Mouse (Mus musculus): ENCODE data around the gene Trmt112. TPM values are rescaled to one million over a fixed set of nuclear protein-coding genes. Genes with fewer than 3 reads are reported as not detected.
"Not testable (repeated sequence)": the region's sequence is repeated elsewhere in the genome, so short reads cannot be mapped to it uniquely, and the experiment has no call there.

The Trmt112 gene
- polyA plus RNA-seq, 1 experiment from 2014 or later = 141 TPM

GRCm38 (mm10) chr19:6876799-6877198 lies 32.7 kb upstream of the Trmt112 start:
- Histone ChIP-seq H3K4me3 (ENCODE audit: low read length) (no peak overlapping the region), H3K36me3 (ENCODE audit: insufficient read depth, low read length) (no peaks in the 10 kb centered on the region), H3K9ac (replicated peaks; ENCODE audit: low read length) (no peak overlapping the region), H3K4me1 (ENCODE audit: insufficient read depth, low read length) (peaks cover 2% of the 10 kb centered on the region; the same call in 1 of the 2 replicates), H3K4me2 (replicated peaks; ENCODE audit: low read depth, low read length) (no peak overlapping the region), H3K27ac (ENCODE audit: low read length) (no peak overlapping the region), H3K27me3 (ENCODE audit: insufficient read depth, low read length) (no peaks in the 10 kb centered on the region), H3K9me3 (ENCODE audit: low read length) (peaks cover 8% of the 10 kb centered on the region)
- no peak for ATAC-seq (ENCODE audit: low FRiP score, low TSS enrichment)

GRCm38 (mm10) chr19:6877965-6878364 lies 31.5 kb upstream of the Trmt112 start:
- no peak overlapping the region for H3K4me2 ChIP-seq (replicated peaks; ENCODE audit: low read depth, low read length)
- H3K4me3 ChIP-seq (ENCODE audit: low read length) = no peak overlapping the region
- no peak overlapping the region for H3K9ac ChIP-seq (replicated peaks; ENCODE audit: low read length)
- H3K27ac ChIP-seq (ENCODE audit: low read length) = no peak overlapping the region
- H3K9me3 ChIP-seq (ENCODE audit: low read length) = peaks cover 8% of the 10 kb centered on the region
- H3K36me3 ChIP-seq (ENCODE audit: insufficient read depth, low read length) = no peaks in the 10 kb centered on the region
- H3K27me3 ChIP-seq (ENCODE audit: insufficient read depth, low read length) = no peaks in the 10 kb centered on the region
- 79% methylated on average over 4 of the region's 4 CpGs for WGBS
- H3K4me1 ChIP-seq (ENCODE audit: insufficient read depth, low read length) = no peaks in the 10 kb centered on the region
- ATAC-seq (ENCODE audit: low FRiP score, low TSS enrichment) = no peak

DNA sequence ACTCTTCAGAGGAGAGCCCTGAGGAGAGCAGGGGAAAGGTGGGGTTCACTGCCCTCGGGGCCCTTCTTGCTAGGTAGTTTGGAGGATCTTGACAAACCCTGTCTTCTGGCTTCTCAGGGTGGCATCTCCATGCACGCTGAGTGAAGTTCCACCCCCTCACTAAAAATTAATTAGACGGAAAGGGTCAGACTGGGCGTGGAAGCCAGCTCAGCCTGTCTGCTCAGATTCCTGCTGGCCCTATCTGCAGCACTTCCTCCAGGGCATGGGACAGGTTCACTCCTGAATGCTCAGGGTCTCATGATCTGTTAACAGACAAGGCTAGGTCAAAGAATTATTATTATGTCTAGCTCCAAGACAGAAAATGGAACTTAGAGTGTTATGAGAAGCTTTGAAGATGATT lies 17.0 kb upstream of the Trmt112 start:
- ATAC-seq (ENCODE audit: low FRiP score, low TSS enrichment) = no peak
- Histone ChIP-seq H3K27ac (ENCODE audit: low read length) (no peak overlapping the region), H3K9me3 (ENCODE audit: low read length) (peaks cover 8% of the 10 kb centered on the region; the same call in 1 of the 2 replicates), H3K27me3 (ENCODE audit: insufficient read depth, low read length) (no peaks in the 10 kb centered on the region), H3K4me1 (ENCODE audit: insufficient read depth, low read length) (0 out of 2 replicates have a peak, but pooled peaks cover 3% of the 10 kb centered on the region), H3K9ac (replicated peaks; ENCODE audit: low read length) (no peak overlapping the region), H3K4me3 (ENCODE audit: low read length) (no peak overlapping the region), H3K36me3 (ENCODE audit: insufficient read depth, low read length) (no peaks in the 10 kb centered on the region), H3K4me2 (replicated peaks; ENCODE audit: low read depth, low read length) (no peak overlapping the region)
- WGBS = 25% methylated on average over 4 of the region's 4 CpGs

GRCm38 (mm10) chr19:6893731-6894451 lies 15.6 kb upstream of the Trmt112 start:
- no peaks in the 10 kb centered on the region for H3K27me3 ChIP-seq (ENCODE audit: insufficient read depth, low read length)
- H3K36me3 ChIP-seq (ENCODE audit: insufficient read depth, low read length) = no peaks in the 10 kb centered on the region
- H3K9me3 ChIP-seq (ENCODE audit: low read length) = peaks cover 8% of the 10 kb centered on the region; the same call in 1 of the 2 replicates
- 95% methylated on average over 14 of the region's 14 CpGs for WGBS
- H3K27ac ChIP-seq (ENCODE audit: low read length) = no peak overlapping the region
- 0 out of 2 replicates have a peak, but pooled peaks cover 3% of the 10 kb centered on the region for H3K4me1 ChIP-seq (ENCODE audit: insufficient read depth, low read length)
- no peak overlapping the region for H3K9ac ChIP-seq (replicated peaks; ENCODE audit: low read length)
- H3K4me3 ChIP-seq (ENCODE audit: low read length) = no peak overlapping the region
- no peak for ATAC-seq (ENCODE audit: low FRiP score, low TSS enrichment)
- no peak overlapping the region for H3K4me2 ChIP-seq (replicated peaks; ENCODE audit: low read depth, low read length)

DNA sequence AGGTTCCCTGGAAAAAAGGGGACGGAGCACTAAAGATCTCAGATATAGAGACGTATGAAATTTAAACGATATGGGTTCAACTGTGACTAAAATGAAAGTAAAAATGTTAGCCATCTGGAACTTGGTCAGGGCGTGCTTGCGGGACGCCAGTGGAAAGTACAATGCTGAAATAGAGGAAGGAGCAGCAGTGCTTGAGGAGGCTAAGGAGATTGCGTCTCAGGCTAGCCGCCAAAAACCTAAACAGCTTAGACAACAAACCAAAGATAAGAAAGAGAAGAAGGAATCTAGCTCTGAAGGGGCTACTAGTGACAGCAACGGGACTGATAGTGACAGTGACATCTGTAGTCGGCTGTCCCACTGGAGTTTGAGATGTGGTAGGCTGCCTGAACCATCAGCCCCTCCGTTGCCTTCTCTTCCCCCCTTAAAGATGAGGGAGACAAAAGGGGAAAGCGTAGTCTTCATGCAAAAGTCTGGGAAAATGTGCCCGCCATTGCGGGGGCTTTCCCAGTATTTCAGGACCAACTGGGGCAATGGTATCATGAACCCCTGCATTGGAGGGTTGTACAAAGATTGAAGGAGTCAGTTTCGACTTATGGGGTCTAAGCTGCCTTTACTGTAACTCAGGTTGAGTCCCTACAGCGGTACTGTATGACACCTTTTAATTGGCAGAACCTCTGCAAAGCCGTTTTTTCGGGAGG lies 13.7 kb upstream of the Trmt112 start:
- H3K27me3 ChIP-seq (ENCODE audit: insufficient read depth, low read length); ATAC-seq (ENCODE audit: low FRiP score, low TSS enrichment); H3K4me1 ChIP-seq (ENCODE audit: insufficient read depth, low read length); H3K4me2 ChIP-seq (replicated peaks; ENCODE audit: low read depth, low read length); H3K4me3 ChIP-seq (ENCODE audit: low read length); H3K9ac ChIP-seq (replicated peaks; ENCODE audit: low read length); H3K27ac ChIP-seq (ENCODE audit: low read length); H3K36me3 ChIP-seq (ENCODE audit: insufficient read depth, low read length): not testable (repeated sequence)
- peaks cover 13% of the 10 kb centered on the region for H3K9me3 ChIP-seq (ENCODE audit: low read length)
- WGBS = 87% methylated on average over 18 of the region's 18 CpGs

DNA sequence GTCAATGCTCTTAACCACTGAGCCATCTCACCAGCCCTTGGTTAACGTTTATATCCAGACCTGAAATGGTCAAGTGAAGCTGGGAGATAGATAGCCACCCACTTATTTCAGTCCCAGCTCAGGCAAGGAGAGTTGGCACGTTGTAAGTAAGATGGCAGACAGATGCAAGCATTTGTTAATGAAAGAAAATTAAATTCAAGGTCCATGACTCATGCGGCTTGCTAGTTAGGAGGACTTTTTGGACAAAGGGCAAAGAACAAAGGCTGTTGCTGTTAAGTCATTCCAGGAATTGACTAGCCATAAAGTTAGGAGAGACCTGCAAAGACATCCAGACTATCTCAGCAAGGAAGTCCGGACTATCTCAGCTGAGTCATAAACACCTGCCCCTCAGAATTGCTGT lies 9.9 kb upstream of the Trmt112 start:
- no peak for ATAC-seq (ENCODE audit: low FRiP score, low TSS enrichment)
- no peaks in the 10 kb centered on the region for H3K4me1 ChIP-seq (ENCODE audit: insufficient read depth, low read length)
- H3K27ac ChIP-seq (ENCODE audit: low read length) = no peak overlapping the region
- H3K4me2 ChIP-seq (replicated peaks; ENCODE audit: low read depth, low read length) = no peak overlapping the region
- 0 out of 2 replicates have a peak, but pooled peaks cover 3% of the 10 kb centered on the region for H3K36me3 ChIP-seq (ENCODE audit: insufficient read depth, low read length)
- no peak overlapping the region for H3K9ac ChIP-seq (replicated peaks; ENCODE audit: low read length)
- WGBS = 82% methylated on average over 4 of the region's 4 CpGs
- no peaks in the 10 kb centered on the region for H3K27me3 ChIP-seq (ENCODE audit: insufficient read depth, low read length)
- H3K9me3 ChIP-seq (ENCODE audit: low read length) = peaks cover 13% of the 10 kb centered on the region
- no peak overlapping the region for H3K4me3 ChIP-seq (ENCODE audit: low read length)

GRCm38 (mm10) chr19:6903031-6903430 lies 6.5 kb upstream of the Trmt112 start:
- Histone ChIP-seq H3K27ac (ENCODE audit: low read length) (no peak overlapping the region), H3K4me2 (replicated peaks; ENCODE audit: low read depth, low read length) (no peak overlapping the region), H3K36me3 (ENCODE audit: insufficient read depth, low read length) (peaks cover 24% of the 10 kb centered on the region), H3K4me1 (ENCODE audit: insufficient read depth, low read length) (peaks cover 7% of the 10 kb centered on the region), H3K4me3 (ENCODE audit: low read length) (no peak overlapping the region), H3K27me3 (ENCODE audit: insufficient read depth, low read length) (no peaks in the 10 kb centered on the region), H3K9me3 (ENCODE audit: low read length) (peaks cover 7% of the 10 kb centered on the region; the same call in 1 of the 2 replicates), H3K9ac (replicated peaks; ENCODE audit: low read length) (no peak overlapping the region)
- 81% methylated on average over 1 of the region's 1 CpGs for WGBS
- no peak for ATAC-seq (ENCODE audit: low FRiP score, low TSS enrichment)

DNA sequence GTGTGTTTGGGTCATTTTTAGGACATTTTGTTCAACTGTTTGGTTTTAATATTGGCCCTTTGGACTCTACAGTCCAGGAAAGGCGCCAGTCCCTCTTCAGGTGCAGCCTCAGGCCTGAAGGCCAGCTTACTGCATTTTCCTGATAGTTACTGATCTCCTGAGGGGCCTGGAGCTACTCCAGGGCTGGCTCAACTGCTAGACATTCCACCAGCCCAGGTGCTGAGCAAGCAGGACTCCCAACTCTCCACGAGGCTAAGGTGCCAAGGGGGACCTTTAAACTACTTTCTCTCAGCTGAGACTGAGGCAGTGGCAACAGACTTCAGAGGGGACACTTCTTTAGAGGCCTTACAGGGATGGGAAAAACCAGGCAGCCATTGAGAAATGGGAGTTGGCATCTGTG lies 4.7 kb upstream of the Trmt112 start:
- no peak overlapping the region for H3K27ac ChIP-seq (ENCODE audit: low read length)
- 87% methylated on average over 2 of the region's 2 CpGs for WGBS

DNA sequence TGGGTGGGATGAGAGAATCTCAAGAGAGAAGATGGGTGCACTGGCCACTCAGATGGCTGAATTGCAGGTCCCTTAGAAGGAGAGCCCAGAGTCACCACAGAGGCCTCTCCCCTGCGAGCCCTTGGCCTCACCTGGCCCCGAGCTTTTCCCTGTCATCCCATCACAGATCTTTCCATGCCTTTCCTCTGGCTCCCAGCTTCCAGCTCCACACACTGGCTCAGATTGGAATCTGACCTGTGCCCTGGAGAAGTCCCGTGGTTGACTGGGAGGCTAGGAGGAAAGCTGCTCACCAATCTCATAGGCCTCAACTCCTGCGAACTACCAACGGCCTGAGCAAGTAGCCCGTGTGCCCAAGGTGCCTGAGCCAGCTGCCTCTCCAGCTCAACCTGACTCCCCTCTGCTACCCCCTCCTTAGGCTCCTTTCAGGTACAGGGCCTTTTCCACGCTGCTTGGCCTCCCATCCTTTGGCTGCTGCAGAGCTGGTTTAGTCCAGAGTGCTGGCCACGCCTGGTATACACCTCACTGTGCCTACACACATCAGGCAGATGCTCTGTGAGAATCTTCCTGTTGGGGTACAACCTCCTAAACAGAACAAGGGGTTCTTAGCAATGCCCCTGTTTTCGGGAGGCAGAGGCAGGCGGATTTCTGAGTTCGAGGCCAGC lies 3.9 kb upstream of the Trmt112 start:
- no peak overlapping the region for H3K9ac ChIP-seq (replicated peaks; ENCODE audit: low read length)
- no peak overlapping the region for H3K4me3 ChIP-seq (ENCODE audit: low read length)
- no peak for ATAC-seq (ENCODE audit: low FRiP score, low TSS enrichment)
- H3K36me3 ChIP-seq (ENCODE audit: insufficient read depth, low read length) = peaks cover 24% of the 10 kb centered on the region
- H3K27ac ChIP-seq (ENCODE audit: low read length) = no peak overlapping the region
- H3K9me3 ChIP-seq (ENCODE audit: low read length) = no peaks in the 10 kb centered on the region
- H3K4me2 ChIP-seq (replicated peaks; ENCODE audit: low read depth, low read length) = no peak overlapping the region
- H3K27me3 ChIP-seq (ENCODE audit: insufficient read depth, low read length) = no peaks in the 10 kb centered on the region
- 89% methylated on average over 11 of the region's 11 CpGs for WGBS
- peaks cover 17% of the 10 kb centered on the region for H3K4me1 ChIP-seq (ENCODE audit: insufficient read depth, low read length)

More for the DNA sequence above, 4.7 kb upstream of the Trmt112 start:
- Histone ChIP-seq H3K4me1 (ENCODE audit: insufficient read depth, low read length) (peaks cover 17% of the 10 kb centered on the region), H3K9me3 (ENCODE audit: low read length) (peaks cover 7% of the 10 kb centered on the region; the same call in 1 of the 2 replicates), H3K4me2 (replicated peaks; ENCODE audit: low read depth, low read length) (no peak overlapping the region), H3K9ac (replicated peaks; ENCODE audit: low read length) (no peak overlapping the region), H3K27me3 (ENCODE audit: insufficient read depth, low read length) (no peaks in the 10 kb centered on the region), H3K4me3 (ENCODE audit: low read length) (no peak overlapping the region), H3K36me3 (ENCODE audit: insufficient read depth, low read length) (peaks cover 24% of the 10 kb centered on the region)
- ATAC-seq (ENCODE audit: low FRiP score, low TSS enrichment) = no peak

All from kidney, embryonic 16.5 days (tissue).